Mouse (Mus musculus) MEL (cell line): ENCODE measurements at regions not wholly inside any gene's neighbourhood (a gene's known extent, or its start where the extent isn't known, plus 50 kb on each side); places are given as distances from the start of the nearest gene placed in this dataset.

Source experiments
- DNase-seq: peaks from one replicate; pipeline ENCODE4 v3.0.0; 2011; ENCODE audit warnings: low read depth, low spot score
- H3K27ac ChIP-seq: 2 replicates; pipeline ENCODE4 v1.5.1; 2012; ENCODE audit warnings: low read depth, mild to moderate bottlenecking, control low read depth, low read length, moderate library complexity; ENCODE audit not compliant: control insufficient read depth
- H3K27me3 ChIP-seq, 2 experiments: fragments of 150-350 bp in 1 of 2; sonication (generic) in 1 of 2; 2 replicates each; pipeline ENCODE4 v1.6.1; 2012; ENCODE audit warnings: low read length in 2 of 2, mild to moderate bottlenecking in 2 of 2, improper control_type of control experiment in 1 of 2, moderate library complexity in 1 of 2; ENCODE audit not compliant: insufficient read depth in 2 of 2, control insufficient read depth in 1 of 2
- H3K36me3 ChIP-seq, 2 experiments: 2 replicates each; pipeline ENCODE4 v1.6.1; 2012 to 2014; ENCODE audit warnings: low read length in 2 of 2, improper control_type of control experiment in 1 of 2, inconsistent platforms in 1 of 2, mild to moderate bottlenecking in 1 of 2; ENCODE audit not compliant: insufficient read depth in 2 of 2, control insufficient read depth in 1 of 2
- H3K4me1 ChIP-seq, 2 experiments: fragments of 150-350 bp in 1 of 2; sonication (generic) in 1 of 2; 2 replicates each; pipeline ENCODE4 v1.6.1; 2012; ENCODE audit warnings: low read length in 2 of 2, improper control_type of control experiment in 1 of 2, mild to moderate bottlenecking in 1 of 2; ENCODE audit not compliant: insufficient read depth in 2 of 2, control insufficient read depth in 1 of 2
- H3K4me3 ChIP-seq, 2 experiments: fragments of 150-350 bp in 1 of 2; sonication (generic) in 1 of 2; 2 replicates each; pipeline ENCODE4 v1.5.1; 2012; ENCODE audit warnings: low read depth in 2 of 2, low read length in 2 of 2, mild to moderate bottlenecking in 2 of 2, moderate library complexity in 2 of 2, control low read depth in 1 of 2, improper control_type of control experiment in 1 of 2; ENCODE audit not compliant: control insufficient read depth in 1 of 2, insufficient read depth in 1 of 2
- H3K79me2 ChIP-seq: 2 replicates; pipeline ENCODE4 v1.6.1; 2012; ENCODE audit warnings: mild to moderate bottlenecking, low read length, moderate library complexity; ENCODE audit not compliant: control insufficient read depth, poor library complexity, insufficient read depth
- H3K9ac ChIP-seq: 2 replicates; pipeline ENCODE4 v1.6.1; 2012; ENCODE audit warnings: low read depth, mild to moderate bottlenecking, control low read depth, low read length, moderate library complexity; ENCODE audit not compliant: control insufficient read depth, poor library complexity, severe bottlenecking
- H3K9me3 ChIP-seq: fragments of 150-350 bp; sonication (generic); replicated peaks from 2 replicates; pipeline ENCODE4 v1.6.1; 2012; ENCODE audit warnings: mild to moderate bottlenecking, low read length, improper control_type of control experiment, moderate library complexity; ENCODE audit not compliant: insufficient read depth
- CHD1 ChIP-seq: IDR thresholded peaks from 2 replicates; pipeline ENCODE4 v1.6.1; 2012; ENCODE audit warnings: low read depth, mild to moderate bottlenecking, inconsistent platforms, low read length, improper control_type of control experiment
- CTCF ChIP-seq, 3 experiments: IDR thresholded peaks in 2 of 3; conservative IDR thresholded peaks in 1 of 3; 2 replicates each; pipeline ENCODE4 v1.5.1; 2011 to 2012; ENCODE audit warnings: low read length in 3 of 3, low read depth in 2 of 3, mild to moderate bottlenecking in 2 of 3, improper control_type of control experiment in 1 of 3, inconsistent platforms in 1 of 3, mixed read lengths in 1 of 3, moderate library complexity in 1 of 3; ENCODE audit not compliant: control insufficient read depth in 1 of 3, insufficient read depth in 1 of 3, poor library complexity in 1 of 3, severe bottlenecking in 1 of 3
- E2F4 ChIP-seq: IDR thresholded peaks from 2 replicates; pipeline ENCODE4 v1.6.1; 2011; ENCODE audit warnings: low read depth, low read length, improper control_type of control experiment, borderline replicate concordance
- GATA1 ChIP-seq: IDR thresholded peaks from 2 replicates; pipeline ENCODE4 v1.6.1; 2011; ENCODE audit warnings: low read depth, low read length, improper control_type of control experiment
- JUND ChIP-seq: IDR thresholded peaks from 2 replicates; pipeline ENCODE4 v1.6.1; 2011; ENCODE audit warnings: low read depth, mild to moderate bottlenecking, improper control_type of control experiment, low read length
- MAX ChIP-seq: IDR thresholded peaks from 2 replicates; pipeline ENCODE4 v1.6.1; 2011; ENCODE audit warnings: low read length, improper control_type of control experiment
- MAZ ChIP-seq: IDR thresholded peaks from 2 replicates; pipeline ENCODE4 v1.6.1; 2012; ENCODE audit warnings: low read depth, mild to moderate bottlenecking, inconsistent platforms, low read length, improper control_type of control experiment
- RAD21 ChIP-seq: IDR thresholded peaks from 2 replicates; pipeline ENCODE4 v1.6.1; 2011; ENCODE audit warnings: mild to moderate bottlenecking, low read depth, low read length, improper control_type of control experiment
- RCOR1 ChIP-seq: IDR thresholded peaks from 2 replicates; pipeline ENCODE4 v1.6.1; 2012; ENCODE audit warnings: low read depth, mild to moderate bottlenecking, inconsistent platforms, low read length, improper control_type of control experiment
- TBP ChIP-seq: IDR thresholded peaks from 2 replicates; pipeline ENCODE4 v1.8.0; 2011; ENCODE audit warnings: low read depth, low read length, improper control_type of control experiment
- USF2 ChIP-seq, 2 experiments: IDR thresholded peaks; 2 replicates each; pipeline ENCODE4 v1.6.1; 2011 to 2012; ENCODE audit warnings: improper control_type of control experiment in 2 of 2, low read length in 2 of 2, borderline replicate concordance in 1 of 2, inconsistent platforms in 1 of 2, low read depth in 1 of 2, mild to moderate bottlenecking in 1 of 2; ENCODE audit not compliant: insufficient read depth in 1 of 2
- ZC3H11A ChIP-seq: IDR thresholded peaks from 2 replicates; pipeline ENCODE4 v1.6.1; 2012; ENCODE audit warnings: low read depth, mild to moderate bottlenecking, inconsistent platforms, low read length, improper control_type of control experiment
- ZMIZ1 ChIP-seq: IDR thresholded peaks from 2 replicates; pipeline ENCODE4 v1.6.1; 2012; ENCODE audit warnings: low read depth, mild to moderate bottlenecking, inconsistent platforms, low read length, improper control_type of control experiment, moderate library complexity

DNA sequence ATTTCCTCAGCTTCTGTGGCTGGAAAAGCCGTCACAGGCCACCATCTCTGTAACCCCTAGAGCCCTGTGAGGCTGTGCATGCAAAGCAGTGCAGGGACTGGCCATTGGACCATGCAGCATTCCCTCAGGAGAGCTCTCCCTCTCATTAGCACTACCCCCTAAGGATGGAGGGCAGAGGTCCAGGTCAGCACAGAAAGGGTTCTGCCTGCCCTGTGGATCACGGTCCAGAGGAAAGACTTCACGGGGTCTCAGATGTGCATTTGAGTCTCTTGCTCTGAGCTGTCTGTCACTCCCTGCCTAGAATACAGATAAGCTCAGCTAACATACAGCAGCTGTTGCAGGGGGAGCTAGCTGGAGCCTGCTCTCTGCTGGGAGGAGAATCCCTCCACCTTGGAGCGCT lies 151.6 kb downstream of the Usp31 start:
- Histone ChIP-seq H3K36me3 (no peaks in the 10 kb centered on the region), H3K4me1 (no peaks in the 10 kb centered on the region), H3K27me3 (no peaks in the 10 kb centered on the region), H3K9ac (no peak overlapping the region), H3K79me2 (no peaks in the 10 kb centered on the region), H3K4me3 (no peak overlapping the region), H3K27ac (no peak overlapping the region), H3K9me3 (no peaks in the 10 kb centered on the region)
- no peak for TF ChIP-seq MAX
- no peak for TF ChIP-seq JUND
- no peak for TF ChIP-seq RAD21
- no peak for TF ChIP-seq MAZ
- TF ChIP-seq ZMIZ1, result no peak
- TF ChIP-seq E2F4, result no peak
- no peak for TF ChIP-seq TBP
- TF ChIP-seq USF2 (IDR thresholded peaks at IDR 0.05; ENCODE audit: borderline replicate concordance in 1 of 2, insufficient read depth in 1 of 2, low read depth in 1 of 2, low read length in 2 of 2), result no peak
- no peak for TF ChIP-seq CHD1
- no peak for TF ChIP-seq GATA1
- TF ChIP-seq ZC3H11A, result no peak
- TF ChIP-seq CTCF (IDR thresholded peaks at IDR 0.05 in 2 of 3, conservative IDR thresholded peaks at IDR 0.05 in 1 of 3; ENCODE audit: control insufficient read depth in 1 of 3, insufficient read depth in 1 of 3, low read depth in 2 of 3, low read length in 3 of 3, poor library complexity in 1 of 3, severe bottlenecking in 1 of 3), result no peak
- TF ChIP-seq RCOR1, result no peak
- no peak for DNase-seq
